Mouse (Mus musculus) natural killer cell, adult 2 months (primary cell): ENCODE measurements around the gene Sh2d4b.

Experiments
- DNase-seq, 2 experiments: peaks; one replicate each; pipeline ENCODE4 v3.0.0; 2022; ENCODE audit warnings: low spot score in 2 of 2

The Sh2d4b gene

GRCm38 (mm10) chr14:40893196-40893595 is at the start of gene Sh2d4b:
Sh2d4b (minus strand) TSS chr14:40893266.
- no peak for DNase-seq

GRCm38 (mm10) chr14:40942429-40942828 is 49.4 kb upstream of the Sh2d4b start:
- DNase-seq, result no peak

- no peak for DNase-seq
Observed at GRCm38 (mm10) chr14:40938380-40938987, 45.4 kb upstream of the Sh2d4b start.

- DNase-seq, result no peak
Observed at GRCm38 (mm10) chr14:40937052-40937451, 44.0 kb upstream of the Sh2d4b start.

GRCm38 (mm10) chr14:40935481-40935880 is 42.4 kb upstream of the Sh2d4b start:
- no peak for DNase-seq

GRCm38 (mm10) chr14:40935054-40935453 is 42.0 kb upstream of the Sh2d4b start:
- no peak for DNase-seq

- DNase-seq, result peak in 1 of 2 experiments; percentile 38
Observed at GRCm38 (mm10) chr14:40933328-40933727, 40.3 kb upstream of the Sh2d4b start.

- no peak for DNase-seq
Observed at GRCm38 (mm10) chr14:40932225-40932624, 39.2 kb upstream of the Sh2d4b start.

GRCm38 (mm10) chr14:40931115-40931829 is 38.2 kb upstream of the Sh2d4b start:
- DNase-seq, result no peak

GRCm38 (mm10) chr14:40929943-40930342 is 36.9 kb upstream of the Sh2d4b start:
- peak; percentile 7 to 62 for DNase-seq

- no peak for DNase-seq
Observed at GRCm38 (mm10) chr14:40928897-40929296, 35.8 kb upstream of the Sh2d4b start.

- DNase-seq, result peak in 1 of 2 experiments; percentile 21
Observed at GRCm38 (mm10) chr14:40927041-40927440, 34.0 kb upstream of the Sh2d4b start.

GRCm38 (mm10) chr14:40924378-40925113 is 31.5 kb upstream of the Sh2d4b start:
- peak in 1 of 2 experiments; percentile 38 for DNase-seq

- DNase-seq, result no peak
Observed at GRCm38 (mm10) chr14:40921241-40921640, 28.2 kb upstream of the Sh2d4b start.

GRCm38 (mm10) chr14:40919521-40919920 is 26.5 kb upstream of the Sh2d4b start:
- DNase-seq, result no peak

- no peak for DNase-seq
Observed at GRCm38 (mm10) chr14:40918477-40918876, 25.4 kb upstream of the Sh2d4b start.

GRCm38 (mm10) chr14:40917632-40918031 is 24.6 kb upstream of the Sh2d4b start:
- peak; percentile 71 to 88 for DNase-seq

- DNase-seq, result no peak
Observed at GRCm38 (mm10) chr14:40916667-40917066, 23.6 kb upstream of the Sh2d4b start.

GRCm38 (mm10) chr14:40915838-40916237 is 22.8 kb upstream of the Sh2d4b start:
- DNase-seq, result no peak

GRCm38 (mm10) chr14:40914701-40915100 is 21.6 kb upstream of the Sh2d4b start:
- no peak for DNase-seq

- no peak for DNase-seq
Observed at GRCm38 (mm10) chr14:40913709-40914108, 20.6 kb upstream of the Sh2d4b start.

- no peak for DNase-seq
Observed at GRCm38 (mm10) chr14:40911529-40911928, 18.5 kb upstream of the Sh2d4b start.

- no peak for DNase-seq
Observed at GRCm38 (mm10) chr14:40908763-40909162, 15.7 kb upstream of the Sh2d4b start.
